Mouse (Mus musculus) embryonic facial prominence, embryonic 12.5 days (tissue): ENCODE measurements around the gene Clk1. TPM values are rescaled to one million over a fixed set of nuclear protein-coding genes. Genes with fewer than 3 reads are reported as not detected.

Source experiments
- ATAC-seq: fragments of 200-750 bp; cut with Nextera tagmentation; 2 replicates; pipeline ENCODE4 v1.8.0; 2017; ENCODE audit not compliant: insufficient number of reproducible peaks, insufficient read depth, low FRiP score, low TSS enrichment
- H3K27ac ChIP-seq: fragments of 300-500 bp; sonication (generic); 2 replicates; pipeline ENCODE4 v1.5.1; 2016; ENCODE audit warnings: mild to moderate bottlenecking
- H3K27me3 ChIP-seq: fragments of 300-500 bp; sonication (generic); 2 replicates; pipeline ENCODE4 v1.6.1; 2016; ENCODE audit warnings: mild to moderate bottlenecking, moderate library complexity
- H3K36me3 ChIP-seq: fragments of 300-500 bp; sonication (generic); 2 replicates; pipeline ENCODE4 v1.6.1; 2016; ENCODE audit warnings: mild to moderate bottlenecking
- H3K4me1 ChIP-seq: fragments of 300-500 bp; sonication (generic); 2 replicates; pipeline ENCODE4 v1.6.1; 2016
- H3K4me2 ChIP-seq: fragments of 300-500 bp; sonication (generic); replicated peaks from 2 replicates; pipeline ENCODE4 v1.6.1; 2016; ENCODE audit warnings: mild to moderate bottlenecking, moderate library complexity
- H3K4me3 ChIP-seq: fragments of 300-500 bp; sonication (generic); 2 replicates; pipeline ENCODE4 v1.5.1; 2016; ENCODE audit warnings: mild to moderate bottlenecking
- H3K9ac ChIP-seq: fragments of 300-500 bp; sonication (generic); 2 replicates; pipeline ENCODE4 v1.6.1; 2016; ENCODE audit warnings: mild to moderate bottlenecking, moderate library complexity
- H3K9me3 ChIP-seq: fragments of 300-500 bp; sonication (generic); 2 replicates; pipeline ENCODE4 v1.6.1; 2016; ENCODE audit warnings: mild to moderate bottlenecking, moderate library complexity
- WGBS: fragments of 180-500 bp; shearing (Covaris S2); methylation state at CpG from one replicate; pipeline ENCODE4 v1.1.7; 2016; 5-methylcytosine and 5-hydroxymethylcytosine counted together
- polyA plus RNA-seq: library from polyadenylated mRNA; unstranded; fragments of >200 nt; fragmentation: Nextera tagmentation; extraction: Ambion mirVana; gene quantifications from 2 replicates; pipeline ENCODE4 v1.2.1, GENCODE M21; 2016

Clk1 gene
- 222 and 233 TPM in 2 replicates for polyA plus RNA-seq

- peak within 1 kb of the TSS; percentile 99 for H3K4me3 ChIP-seq
- H3K27me3 ChIP-seq: no peaks in the 10 kb centered on the region
- H3K27ac ChIP-seq: peak within 1 kb of the TSS; percentile 99
- peak within 1 kb of the TSS; percentile 99 for H3K9ac ChIP-seq
- peaks cover 24% of the 10 kb centered on the region for H3K36me3 ChIP-seq
- H3K4me1 ChIP-seq: peaks cover 15% of the 10 kb centered on the region
- H3K4me2 ChIP-seq: peak within 1 kb of the TSS; percentile 76
- no peaks in the 10 kb centered on the region for H3K9me3 ChIP-seq
- peak; percentile 93 for ATAC-seq
- WGBS: under 1% methylated on average over 79 of the region's 79 CpGs
Measured at GRCm38 (mm10) chr1:58423371-58424248, at the start of gene Clk1. Clk1 (minus strand) TSS chr1:58424066.

GRCm38 (mm10) chr1:58465561-58465960, 41.7 kb upstream of the Clk1 start:
- Histone ChIP-seq H3K4me2 (no peak overlapping the region), H3K9ac (no peak overlapping the region), H3K4me3 (no peak overlapping the region), H3K36me3 (peaks cover 74% of the 10 kb centered on the region), H3K9me3 (no peaks in the 10 kb centered on the region), H3K27me3 (no peaks in the 10 kb centered on the region), H3K4me1 (no peaks in the 10 kb centered on the region), H3K27ac (no peak overlapping the region)
- WGBS: 90% methylated on average over 4 of the region's 4 CpGs
- no peak for ATAC-seq

- ATAC-seq: no peak
- Histone ChIP-seq H3K4me3 (no peak overlapping the region), H3K9me3 (no peaks in the 10 kb centered on the region), H3K36me3 (peaks cover 77% of the 10 kb centered on the region), H3K4me2 (no peak overlapping the region), H3K9ac (no peak overlapping the region), H3K27ac (no peak overlapping the region), H3K27me3 (no peaks in the 10 kb centered on the region), H3K4me1 (no peaks in the 10 kb centered on the region)
- 89% methylated on average over 4 of the region's 4 CpGs for WGBS
Measured at GRCm38 (mm10) chr1:58465042-58465441, 41.2 kb upstream of the Clk1 start.

- no peak overlapping the region for H3K4me3 ChIP-seq
- H3K36me3 ChIP-seq: peaks cover 76% of the 10 kb centered on the region
- no peaks in the 10 kb centered on the region for H3K4me1 ChIP-seq
- H3K27me3 ChIP-seq: no peaks in the 10 kb centered on the region
- H3K9ac ChIP-seq: no peak overlapping the region
- WGBS: 89% methylated on average over 2 of the region's 2 CpGs
- no peak for ATAC-seq
- H3K4me2 ChIP-seq: no peak overlapping the region
- H3K9me3 ChIP-seq: no peaks in the 10 kb centered on the region
- no peak overlapping the region for H3K27ac ChIP-seq
Measured at GRCm38 (mm10) chr1:58463935-58464334, 40.1 kb upstream of the Clk1 start.

- H3K4me2 ChIP-seq: no peak overlapping the region
- H3K27me3 ChIP-seq: no peaks in the 10 kb centered on the region
- no peaks in the 10 kb centered on the region for H3K4me1 ChIP-seq
- peaks cover 89% of the 10 kb centered on the region for H3K36me3 ChIP-seq
- no peak overlapping the region for H3K4me3 ChIP-seq
- 94% methylated on average over 3 of the region's 3 CpGs for WGBS
- H3K9ac ChIP-seq: no peak overlapping the region
- H3K27ac ChIP-seq: no peak overlapping the region
- no peaks in the 10 kb centered on the region for H3K9me3 ChIP-seq
- ATAC-seq: no peak
Measured at GRCm38 (mm10) chr1:58460566-58460965, 36.7 kb upstream of the Clk1 start.

GRCm38 (mm10) chr1:58458867-58459266, 35.0 kb upstream of the Clk1 start:
- Histone ChIP-seq H3K9me3 (no peaks in the 10 kb centered on the region), H3K4me1 (no peaks in the 10 kb centered on the region), H3K27ac (no peak overlapping the region), H3K27me3 (no peaks in the 10 kb centered on the region), H3K36me3 (peaks cover 88% of the 10 kb centered on the region), H3K4me2 (no peak overlapping the region), H3K4me3 (no peak overlapping the region), H3K9ac (no peak overlapping the region)
- no peak for ATAC-seq
- 93% methylated on average over 2 of the region's 2 CpGs for WGBS

GRCm38 (mm10) chr1:58458175-58458574, 34.3 kb upstream of the Clk1 start:
- WGBS: 93% methylated on average over 5 of the region's 5 CpGs
- Histone ChIP-seq H3K27ac (no peak overlapping the region), H3K4me1 (no peaks in the 10 kb centered on the region), H3K4me2 (no peak overlapping the region), H3K9me3 (no peaks in the 10 kb centered on the region), H3K27me3 (no peaks in the 10 kb centered on the region), H3K36me3 (peaks cover 89% of the 10 kb centered on the region), H3K4me3 (no peak overlapping the region), H3K9ac (no peak overlapping the region)
- no peak for ATAC-seq

GRCm38 (mm10) chr1:58454316-58454715, 30.4 kb upstream of the Clk1 start:
- H3K9me3 ChIP-seq: no peaks in the 10 kb centered on the region
- no peak overlapping the region for H3K9ac ChIP-seq
- H3K4me1 ChIP-seq: no peaks in the 10 kb centered on the region
- no peak overlapping the region for H3K27ac ChIP-seq
- H3K27me3 ChIP-seq: no peaks in the 10 kb centered on the region
- no peak overlapping the region for H3K4me3 ChIP-seq
- H3K36me3 ChIP-seq: peaks cover 83% of the 10 kb centered on the region
- no peak for ATAC-seq
- no peak overlapping the region for H3K4me2 ChIP-seq
- 94% methylated on average over 6 of the region's 6 CpGs for WGBS

- Histone ChIP-seq H3K4me2 (no peak overlapping the region), H3K4me1 (peaks cover 21% of the 10 kb centered on the region), H3K36me3 (peaks cover 50% of the 10 kb centered on the region), H3K27ac (no peak overlapping the region), H3K27me3 (no peaks in the 10 kb centered on the region), H3K9me3 (no peaks in the 10 kb centered on the region), H3K9ac (no peak overlapping the region), H3K4me3 (no peak overlapping the region)
- ATAC-seq: no peak
- WGBS: 80% methylated on average over 7 of the region's 7 CpGs
Measured at GRCm38 (mm10) chr1:58448396-58448795, 24.5 kb upstream of the Clk1 start.

GRCm38 (mm10) chr1:58447766-58448165, 23.9 kb upstream of the Clk1 start:
- Histone ChIP-seq H3K4me1 (peaks cover 21% of the 10 kb centered on the region), H3K9me3 (no peaks in the 10 kb centered on the region), H3K9ac (no peak overlapping the region), H3K36me3 (peaks cover 44% of the 10 kb centered on the region), H3K27ac (no peak overlapping the region), H3K27me3 (no peaks in the 10 kb centered on the region), H3K4me2 (no peak overlapping the region), H3K4me3 (no peak overlapping the region)
- no peak for ATAC-seq
- WGBS: 95% methylated on average over 7 of the region's 7 CpGs

GRCm38 (mm10) chr1:58445861-58446260, 22.0 kb upstream of the Clk1 start:
- Histone ChIP-seq H3K4me1 (peaks cover 21% of the 10 kb centered on the region), H3K4me2 (peak overlapping the region; percentile 72), H3K4me3 (peak overlapping the region; percentile 66), H3K9me3 (no peaks in the 10 kb centered on the region), H3K36me3 (peaks cover 42% of the 10 kb centered on the region), H3K9ac (peak overlapping the region; percentile 78), H3K27me3 (no peaks in the 10 kb centered on the region), H3K27ac (peak overlapping the region; percentile 92)
- 7% methylated on average over 11 of the region's 11 CpGs for WGBS
- ATAC-seq: no peak

GRCm38 (mm10) chr1:58445143-58445722, 21.4 kb upstream of the Clk1 start, which contains the start of the genes Nif3l1 and Ppil3:
Nif3l1 (plus strand) TSS chr1:58445151.
Ppil3 (minus strand) TSS chr1:58445486.
- WGBS: under 1% methylated on average over 33 of the region's 33 CpGs
- H3K4me3 ChIP-seq: peak within 1 kb of the TSS; percentile 66
- peak within 1 kb of the TSS; percentile 78 for H3K9ac ChIP-seq
- H3K36me3 ChIP-seq: peaks cover 39% of the 10 kb centered on the region
- peaks cover 21% of the 10 kb centered on the region for H3K4me1 ChIP-seq
- no peaks in the 10 kb centered on the region for H3K27me3 ChIP-seq
- ATAC-seq: peak; percentile 93
- peak within 1 kb of the TSS; percentile 92 for H3K27ac ChIP-seq
- peak within 1 kb of the TSS; percentile 72 for H3K4me2 ChIP-seq
- no peaks in the 10 kb centered on the region for H3K9me3 ChIP-seq
